Mouse (Mus musculus): ENCODE results near the gene Slc9a4.
"Not testable (repeated sequence)": the region's sequence is repeated elsewhere in the genome, so short reads cannot be mapped to it uniquely, and the experiment has no call there.

Slc9a4 gene

DNA sequence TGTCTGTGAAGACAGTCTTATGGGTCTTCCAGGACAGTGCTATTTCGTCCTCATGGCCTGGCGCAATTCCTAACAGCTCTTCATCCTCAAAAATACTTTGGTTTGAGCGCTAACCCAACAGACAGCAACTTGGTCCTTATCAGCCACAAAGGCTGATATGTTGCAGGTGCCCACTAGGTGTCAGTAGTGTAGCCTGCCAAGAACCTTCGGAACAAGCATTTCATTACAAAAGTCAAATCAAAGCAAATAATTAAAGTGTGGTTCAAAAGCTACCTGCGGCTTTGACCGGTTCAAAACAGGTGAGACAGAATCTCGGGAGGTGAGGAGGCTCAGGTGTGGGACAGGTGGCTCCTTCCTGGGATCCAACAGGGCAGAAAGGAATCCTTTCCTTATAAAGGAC is at the start of gene Slc9a4:
Gene Slc9a4, plus strand, starts transcription at position 298 of the 400 bp plus-strand sequence.
- in situ Hi-C loops (cut with MboI) = no loop called here

DNA sequence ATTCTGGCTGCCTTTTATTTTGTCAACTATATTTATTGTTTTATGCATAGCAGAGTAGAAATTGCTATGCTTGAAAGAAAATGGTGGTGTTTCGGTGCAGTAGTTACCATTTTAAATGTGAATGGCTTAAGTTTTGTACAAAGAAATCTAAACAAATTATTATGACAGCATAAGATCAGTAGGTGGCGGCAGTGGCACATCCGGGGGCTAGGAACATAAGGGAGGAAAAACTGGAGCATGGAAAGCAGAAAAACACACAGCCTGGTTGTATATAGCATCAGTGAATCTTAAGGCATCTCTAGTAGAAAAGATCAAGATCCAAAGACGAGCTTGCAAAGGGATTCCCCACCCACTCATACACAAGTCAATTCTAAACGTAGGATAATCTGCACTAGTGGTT is 42.3 kb upstream of the Slc9a4 start:
- in situ Hi-C loops (cut with MboI) = loop anchor here (25.0 kb wide), 1 partner anchor 425 kb away; no protein-coding TSS in a partner anchor

DNA sequence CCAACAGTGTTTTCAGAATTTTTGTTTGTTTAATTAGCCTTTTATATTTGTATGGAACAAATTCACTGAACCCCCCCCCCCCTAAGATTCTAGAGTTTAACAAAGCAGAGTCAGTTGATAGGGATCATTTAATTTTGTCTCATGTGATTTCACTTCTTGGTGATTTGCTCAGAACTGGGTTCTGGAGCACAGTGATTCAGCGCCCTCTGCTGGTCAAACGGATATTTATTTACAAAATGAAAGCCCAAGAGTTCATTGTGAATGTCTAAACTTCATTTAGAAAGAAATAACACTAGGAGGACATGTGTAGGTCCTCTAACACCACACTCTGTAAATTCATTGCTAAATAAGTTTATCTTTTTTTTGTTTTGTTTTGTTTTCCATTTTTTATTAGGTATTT is 35.2 kb upstream of the Slc9a4 start:
- in situ Hi-C loops (cut with MboI) = loop anchor here (10.0 to 25.0 kb wide), 2 partner anchors 160 to 432 kb away; no protein-coding TSS in a partner anchor

DNA sequence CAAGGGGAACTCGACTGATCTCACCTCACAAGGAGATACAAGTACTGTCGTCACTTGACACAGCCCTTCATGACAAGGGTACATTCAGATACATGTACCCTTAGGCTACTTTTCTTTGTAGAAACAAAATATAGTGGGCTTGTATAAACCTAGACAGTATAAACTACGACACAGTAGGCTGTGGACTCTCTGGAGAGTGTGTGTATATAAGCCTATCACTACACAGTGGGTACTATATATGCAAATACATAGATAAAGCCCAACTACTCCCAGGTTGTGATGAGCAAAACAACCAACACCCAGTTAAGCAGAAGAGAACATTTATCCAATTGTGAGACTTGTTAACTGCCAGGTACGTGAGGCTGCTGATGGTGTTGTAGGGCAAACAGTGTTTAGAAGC is 33.2 kb upstream of the Slc9a4 start:
- in situ Hi-C loops (cut with MboI) = loop anchor here (10.0 to 25.0 kb wide), 2 partner anchors 162 to 434 kb away; no protein-coding TSS in a partner anchor

DNA sequence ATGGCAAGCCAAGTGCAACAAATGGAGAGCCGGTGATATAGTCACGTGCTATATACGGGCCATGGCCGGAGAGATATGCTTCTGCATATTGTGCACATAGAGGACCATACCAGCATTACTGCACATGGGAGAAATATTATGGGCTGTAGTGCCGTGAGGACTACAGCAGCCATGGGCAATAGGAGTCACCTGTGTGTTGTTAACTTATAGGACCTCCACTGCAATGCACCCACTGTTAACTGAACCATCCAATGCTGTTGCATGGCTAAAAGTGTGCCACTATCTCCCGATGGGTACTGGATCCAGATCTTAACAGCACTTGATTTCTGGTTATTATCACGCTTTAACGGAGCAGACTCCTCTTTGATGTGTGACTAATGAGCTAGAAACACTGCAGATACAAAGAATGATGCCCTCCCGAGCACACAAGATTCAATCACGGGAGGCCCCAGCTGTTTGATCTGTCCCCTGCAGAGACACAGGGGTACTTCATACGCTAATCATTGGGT is 32.8 kb upstream of the Slc9a4 start:
- in situ Hi-C loops (cut with MboI) = loop anchor here (10.0 to 25.0 kb wide), 2 partner anchors 162 to 435 kb away; no protein-coding TSS in a partner anchor

DNA sequence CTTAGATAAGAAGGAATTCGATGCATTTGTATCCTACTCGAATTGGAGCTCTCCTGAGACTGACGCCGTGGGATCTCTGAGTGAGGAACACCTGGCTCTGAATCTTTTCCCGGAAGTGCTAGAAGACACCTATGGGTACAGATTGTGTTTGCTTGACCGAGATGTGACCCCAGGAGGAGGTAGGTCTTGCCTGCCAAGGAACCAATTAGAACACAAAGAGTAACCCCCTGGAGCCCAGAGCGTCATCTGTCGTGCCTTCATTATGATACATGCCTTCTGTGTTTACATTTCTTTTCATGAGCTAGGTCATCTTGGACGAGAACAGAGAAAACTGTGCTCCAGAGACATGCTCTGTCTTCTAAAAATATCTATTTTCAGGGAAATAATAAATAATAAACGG is 32.1 kb upstream of the Slc9a4 start:
- in situ Hi-C loops (cut with MboI) = loop anchor here (10.0 to 25.0 kb wide), 2 partner anchors 163 to 435 kb away; no protein-coding TSS in a partner anchor

DNA sequence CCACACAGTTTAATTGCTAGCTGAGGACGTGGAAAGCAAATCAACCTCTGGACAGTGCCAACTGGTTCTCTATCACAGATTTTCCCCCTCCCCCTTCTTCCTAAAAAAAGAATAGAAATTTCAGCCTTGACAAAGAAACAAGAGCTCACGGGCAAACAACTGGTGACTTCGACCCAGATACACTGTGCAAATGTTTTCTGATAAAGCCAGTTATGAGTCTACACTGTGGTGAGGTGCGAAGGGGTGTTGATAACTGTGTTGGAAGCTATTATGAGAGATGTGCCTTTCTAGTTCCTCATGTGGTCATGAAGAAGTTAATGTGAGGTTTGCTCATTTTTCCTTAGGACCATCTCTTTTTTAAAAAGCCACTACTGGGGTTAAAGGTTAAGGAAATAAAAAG is 10.5 kb upstream of the Slc9a4 start:
- in situ Hi-C loops (cut with MboI) = no loop called here

DNA sequence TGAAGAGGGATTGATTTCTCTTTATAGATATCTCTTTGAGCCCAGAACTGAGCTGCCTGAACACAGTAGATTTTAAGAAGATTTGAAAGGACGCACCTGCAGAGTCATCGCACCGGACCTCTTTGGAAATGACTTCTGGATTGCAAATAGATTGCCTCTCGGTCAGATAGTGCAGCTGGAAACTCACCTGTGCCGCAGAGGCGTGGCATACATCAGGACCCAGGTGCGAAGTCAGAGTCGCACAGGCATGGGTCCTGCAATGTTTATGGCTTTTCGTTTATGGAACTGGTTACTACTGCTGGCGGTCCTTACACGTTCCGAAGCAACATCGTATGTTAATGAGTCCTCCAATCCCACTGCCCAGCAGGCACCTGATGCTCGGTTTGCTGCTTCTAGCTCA is 388 bp downstream of the Slc9a4 start:
- in situ Hi-C loops (cut with MboI) = no loop called here

DNA sequence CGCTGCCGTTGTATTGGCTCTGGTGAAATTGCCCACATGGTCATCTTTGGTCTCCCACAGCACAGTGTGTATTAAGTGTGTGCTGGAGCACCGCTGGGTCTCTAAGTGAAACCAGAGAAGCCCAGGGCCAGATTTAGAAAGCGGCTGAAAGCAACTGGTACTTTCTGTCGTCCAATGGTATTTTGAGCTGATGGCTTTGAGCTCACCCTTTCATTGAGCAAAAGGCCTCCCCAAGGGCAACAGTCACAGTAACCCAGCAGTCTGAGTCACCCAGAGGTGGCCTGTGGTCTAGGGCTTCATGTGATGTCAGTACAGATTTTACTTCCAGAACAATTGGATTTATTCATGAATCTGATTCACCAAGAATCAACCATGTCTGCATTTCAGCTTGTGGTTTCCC is 6.9 kb downstream of the Slc9a4 start:
- in situ Hi-C loops (cut with MboI) = no loop called here

DNA sequence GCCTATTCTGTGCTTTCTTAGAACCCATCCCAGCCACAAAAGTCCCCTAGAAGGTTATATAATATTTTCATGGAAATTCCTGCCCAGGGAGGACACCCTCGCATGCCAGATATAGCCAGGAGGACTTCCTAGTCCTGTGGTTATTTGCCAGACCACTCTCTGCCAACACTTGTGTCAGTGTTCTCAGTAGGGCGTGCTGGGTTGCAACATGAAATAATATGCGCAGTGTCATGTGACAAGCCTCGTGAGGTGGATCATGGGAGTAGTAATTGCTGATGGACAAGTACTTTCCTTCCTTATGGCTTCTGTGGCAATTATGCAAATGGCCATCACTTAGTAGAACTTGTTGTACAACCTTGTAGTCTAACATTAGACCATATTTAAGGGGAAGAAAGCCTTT is 11.1 kb downstream of the Slc9a4 start:
- in situ Hi-C loops (cut with MboI) = no loop called here

DNA sequence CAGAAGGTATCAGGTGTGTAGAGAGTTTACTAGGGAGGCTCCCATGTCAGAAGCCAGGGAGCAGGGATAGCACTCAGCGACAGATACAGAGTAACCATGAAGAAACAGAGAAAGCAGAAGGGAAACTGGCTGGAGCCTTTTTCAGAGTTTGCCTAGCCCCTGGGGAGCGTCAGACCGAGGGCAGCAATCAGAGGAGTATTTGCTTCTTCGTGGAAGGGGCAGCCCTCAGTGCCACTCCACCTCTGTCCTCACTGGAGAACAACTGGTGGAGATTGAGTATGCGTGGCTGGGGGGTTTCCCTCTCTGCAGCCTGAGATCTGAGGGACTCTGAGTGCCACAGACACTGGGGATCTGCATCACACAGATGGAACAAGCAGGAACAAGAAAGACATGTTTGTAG is 17.9 kb downstream of the Slc9a4 start:
- in situ Hi-C loops (cut with MboI) = no loop called here

DNA sequence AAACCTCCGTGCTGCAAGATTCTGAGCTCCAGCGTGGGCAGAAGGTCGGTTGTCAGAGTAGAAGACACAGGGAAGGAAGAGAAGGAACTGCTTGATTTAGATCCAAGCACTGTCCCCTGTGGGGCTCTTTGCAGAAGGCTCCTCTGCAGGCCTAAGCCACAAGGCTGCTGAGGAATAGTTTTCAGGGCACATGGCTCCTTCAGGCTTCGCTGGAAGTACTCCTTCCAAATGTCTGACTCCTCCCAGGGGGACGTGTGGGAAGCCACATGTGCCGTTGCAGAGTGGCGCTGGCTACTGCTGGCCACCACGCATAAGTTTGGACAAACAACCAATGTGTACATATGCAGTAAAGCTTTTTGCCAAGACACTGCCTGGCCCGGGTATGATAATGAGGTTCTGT is 19.8 kb downstream of the Slc9a4 start:
- in situ Hi-C loops (cut with MboI) = not testable (repeated sequence)

DNA sequence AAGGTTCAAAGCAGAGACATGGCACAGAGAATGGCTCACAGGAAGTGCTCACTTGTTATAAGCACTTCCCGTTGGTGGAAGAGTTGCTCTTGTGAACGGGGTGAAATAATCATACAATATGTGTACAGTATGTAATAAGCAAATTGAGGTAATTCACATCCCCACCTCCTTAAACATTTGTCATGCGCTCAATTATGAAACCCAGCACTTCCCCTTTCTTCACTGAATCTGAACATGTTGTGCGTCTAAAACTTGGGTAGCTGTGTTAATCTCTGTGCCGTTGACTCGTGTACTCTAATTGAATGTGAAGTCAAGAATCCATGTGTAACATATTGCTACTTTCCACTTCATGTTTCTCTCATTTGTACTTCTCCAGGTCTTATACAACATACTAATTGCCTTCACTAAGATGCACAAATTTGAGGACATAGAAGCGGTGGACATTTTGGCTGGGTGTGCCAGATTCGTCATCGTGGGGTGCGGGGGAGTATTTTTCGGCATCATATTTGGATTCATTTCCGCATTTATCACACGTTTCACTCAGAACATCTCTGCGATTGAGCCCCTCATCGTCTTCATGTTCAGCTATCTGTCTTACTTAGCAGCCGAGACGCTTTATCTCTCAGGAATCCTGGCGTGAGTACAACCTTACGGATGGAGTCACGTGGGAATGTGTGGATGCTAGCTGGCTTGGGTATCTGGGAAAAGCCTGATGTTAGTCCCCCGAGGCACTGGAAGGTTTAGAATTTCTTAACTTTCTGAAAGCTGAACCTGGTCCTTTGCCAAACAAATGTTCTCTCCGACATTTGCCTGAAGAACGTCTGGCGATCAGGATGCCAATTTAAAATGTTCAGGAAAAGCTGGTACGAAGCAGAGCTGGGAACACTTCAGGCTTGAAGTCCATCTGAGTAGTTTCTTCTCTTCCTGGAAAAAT is 20.8 kb downstream of the Slc9a4 start:
- in situ Hi-C loops (cut with MboI) = no loop called here

DNA sequence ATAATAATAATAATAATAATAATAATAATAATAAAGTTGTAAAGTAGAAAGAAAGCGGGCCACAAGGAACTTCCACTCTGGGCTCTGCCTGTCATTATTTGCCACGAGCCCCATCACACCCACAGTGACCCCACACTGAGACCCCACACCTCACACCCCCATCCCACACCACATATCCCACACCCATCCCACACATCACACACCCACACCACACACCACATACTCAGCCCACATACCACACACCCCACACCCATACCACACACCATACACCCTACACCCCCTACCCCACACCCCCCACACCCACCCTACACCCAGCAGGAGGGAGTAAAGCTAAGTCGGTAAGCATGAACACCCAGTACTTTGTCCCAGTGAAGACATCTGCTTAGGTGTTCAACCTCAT is 21.6 kb downstream of the Slc9a4 start:
- in situ Hi-C loops (cut with MboI) = no loop called here

DNA sequence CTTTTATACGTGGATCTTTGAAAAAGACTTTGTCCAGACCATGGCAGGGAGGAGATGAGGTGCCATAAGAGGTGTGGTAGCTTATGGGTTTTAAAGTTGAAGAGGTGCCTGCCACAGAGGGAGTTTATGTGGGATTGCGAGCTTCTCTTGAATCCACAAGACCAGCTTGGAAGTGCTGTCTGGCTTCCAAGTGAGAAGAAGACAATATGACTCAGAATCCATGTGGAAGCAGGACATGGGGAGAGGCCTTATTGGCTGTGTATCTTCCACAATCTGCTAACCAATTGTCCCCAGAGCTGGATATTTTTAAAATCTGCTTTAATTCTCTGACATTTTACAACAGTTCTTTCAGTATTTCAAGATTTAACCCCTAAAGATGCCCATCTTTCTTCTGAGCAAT is 33.3 kb downstream of the Slc9a4 start:
- in situ Hi-C loops (cut with MboI) = no loop called here

DNA sequence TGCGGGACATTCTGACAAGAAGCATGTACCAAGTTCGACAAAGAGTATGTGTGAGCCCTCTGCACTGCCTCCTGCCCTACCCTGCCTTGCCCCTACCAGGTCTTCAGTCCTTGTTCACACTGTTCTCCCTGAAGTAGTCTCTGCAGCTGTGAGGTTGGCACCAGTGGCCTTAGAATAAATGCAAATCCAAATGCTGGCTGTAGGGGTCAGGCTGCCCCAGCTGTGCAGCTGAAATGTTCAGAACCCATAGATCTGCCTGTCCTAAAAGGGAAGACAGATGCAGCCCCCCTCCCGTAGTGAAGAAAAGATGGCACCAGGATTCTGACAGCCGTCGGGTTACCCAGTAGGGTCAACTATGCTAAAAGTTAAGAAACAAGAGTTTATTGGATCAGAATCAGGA is 39.2 kb downstream of the Slc9a4 start:
- in situ Hi-C loops (cut with MboI) = no loop called here

DNA sequence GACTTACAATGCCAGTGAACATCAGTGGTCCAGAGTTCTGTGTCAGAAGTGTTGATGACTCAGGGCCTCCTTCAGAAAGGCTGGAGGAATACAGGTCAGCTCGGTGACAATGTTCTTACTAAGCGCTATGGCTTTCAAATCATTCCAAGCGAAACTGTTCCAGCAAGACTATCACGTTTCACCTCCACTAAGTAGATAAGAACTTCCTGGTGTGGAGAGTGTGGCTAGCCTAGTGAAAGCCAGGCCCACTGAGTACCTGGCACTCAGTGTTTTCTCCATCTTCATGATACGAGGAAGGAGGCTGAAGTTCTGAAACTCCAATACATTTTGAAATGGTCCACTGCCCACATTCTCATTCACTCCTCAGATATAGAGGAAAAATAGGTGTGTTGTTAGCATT is 40.0 kb downstream of the Slc9a4 start:
- in situ Hi-C loops (cut with MboI) = no loop called here

DNA sequence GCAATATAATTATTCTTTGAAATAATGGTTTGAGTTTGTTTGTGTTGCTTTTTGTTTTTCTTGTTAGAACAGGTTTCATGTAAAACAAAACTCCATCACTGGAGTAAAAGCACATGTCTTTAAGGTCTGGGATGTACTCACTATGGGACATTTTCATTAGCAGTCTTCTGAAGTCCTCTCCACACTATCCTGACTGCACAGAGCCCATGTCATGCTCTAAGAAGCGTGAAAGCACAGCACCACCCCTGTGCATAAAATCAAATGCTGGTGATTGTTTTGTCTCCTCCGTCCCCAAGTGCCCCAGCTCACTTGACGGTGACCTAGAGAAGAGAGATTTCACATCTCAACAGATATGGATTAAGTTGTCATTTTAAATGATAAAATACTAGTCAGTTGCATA is 45.1 kb downstream of the Slc9a4 start:
- in situ Hi-C loops (cut with MboI) = no loop called here

DNA sequence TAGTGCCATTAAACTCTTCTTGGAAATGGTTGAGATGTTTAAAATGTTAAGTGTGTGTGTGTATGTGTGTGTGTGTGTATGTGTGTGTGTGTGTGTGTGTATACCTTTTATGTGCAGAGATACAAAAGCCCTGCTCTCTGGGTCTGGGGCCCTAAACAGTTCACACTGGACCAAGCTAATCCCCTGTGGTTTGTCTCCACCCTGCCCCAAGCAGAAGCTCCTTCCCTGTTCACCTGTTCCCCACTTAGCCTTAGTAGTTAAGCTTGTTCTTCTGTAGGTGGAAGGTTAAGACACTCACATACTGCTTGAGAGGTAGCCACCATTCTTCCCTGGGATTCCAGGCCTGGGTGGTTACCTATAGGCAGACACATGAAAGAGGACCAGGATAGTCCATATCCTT is 47.1 kb downstream of the Slc9a4 start:
- in situ Hi-C loops (cut with MboI) = no loop called here

DNA sequence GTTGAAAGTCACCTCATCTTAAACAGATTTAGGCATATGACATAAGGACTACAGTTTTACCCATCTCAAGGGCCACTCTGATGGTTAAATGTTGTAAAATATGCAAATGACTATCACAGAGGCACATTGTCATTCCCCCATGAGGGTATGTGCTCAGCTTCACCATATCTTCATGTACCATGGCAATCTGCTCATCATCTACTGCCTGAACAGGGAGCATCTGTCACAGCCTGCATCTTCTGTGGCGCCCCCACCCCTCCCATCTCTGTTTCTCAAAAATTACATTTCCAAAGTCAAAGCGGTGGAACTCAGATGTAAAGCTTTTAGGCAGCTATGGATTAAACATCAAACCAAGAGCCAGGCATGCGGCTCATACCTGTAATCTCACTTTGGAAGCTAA is 48.6 kb downstream of the Slc9a4 start:
- in situ Hi-C loops (cut with MboI) = no loop called here

DNA sequence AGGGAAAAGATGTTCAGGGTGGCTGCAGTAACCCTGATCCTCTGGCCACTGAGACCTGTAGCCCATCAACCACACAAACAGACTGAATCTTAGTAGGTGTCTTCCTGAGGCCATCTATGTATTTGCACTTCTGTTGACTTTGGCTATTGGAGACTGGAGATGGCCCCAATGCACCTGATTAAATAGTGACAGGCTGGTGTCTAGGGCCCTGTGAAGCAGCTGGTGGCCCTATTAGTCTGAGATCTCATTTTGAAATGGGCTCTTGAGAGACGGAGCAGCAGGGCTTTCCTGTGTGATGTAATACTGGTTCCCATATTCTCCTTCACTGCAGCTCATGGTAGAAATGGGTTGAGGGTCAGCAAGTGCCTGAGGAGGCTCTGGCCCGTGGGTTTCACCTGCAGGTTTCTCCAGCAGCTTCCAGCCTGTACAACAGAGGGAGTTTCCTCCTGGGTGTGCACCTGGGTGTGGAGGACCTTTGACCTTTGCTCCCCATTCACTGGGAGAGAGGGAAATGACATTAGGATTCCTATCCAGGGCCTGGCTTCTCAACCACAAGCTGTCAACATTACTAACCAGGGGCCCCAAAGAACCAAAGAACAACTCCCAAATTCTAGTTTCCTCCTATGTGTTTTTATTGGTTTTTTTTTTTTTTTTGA is 52.7 kb downstream of the Slc9a4 start:
- in situ Hi-C loops (cut with MboI) = no loop called here

DNA sequence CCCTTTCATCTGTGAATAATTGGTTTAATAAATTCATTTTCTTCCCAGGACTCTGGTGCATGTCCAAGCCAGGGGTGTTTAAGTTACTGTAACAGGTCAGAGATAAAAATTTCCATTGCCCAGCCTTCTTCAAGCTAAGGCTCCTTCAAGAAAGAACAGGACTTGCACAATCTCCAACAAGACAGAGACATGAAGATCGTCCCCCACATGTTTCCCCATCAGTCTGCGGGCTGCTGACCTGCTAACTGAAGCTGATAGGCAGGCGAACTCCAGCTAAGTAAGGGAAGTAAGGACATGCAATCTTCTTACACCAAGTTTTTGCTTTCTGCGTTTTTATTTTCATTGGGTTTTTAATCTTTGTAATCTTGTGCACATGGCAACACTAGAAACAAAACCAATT is 54.7 kb downstream of the Slc9a4 start:
- in situ Hi-C loops (cut with MboI) = no loop called here

DNA sequence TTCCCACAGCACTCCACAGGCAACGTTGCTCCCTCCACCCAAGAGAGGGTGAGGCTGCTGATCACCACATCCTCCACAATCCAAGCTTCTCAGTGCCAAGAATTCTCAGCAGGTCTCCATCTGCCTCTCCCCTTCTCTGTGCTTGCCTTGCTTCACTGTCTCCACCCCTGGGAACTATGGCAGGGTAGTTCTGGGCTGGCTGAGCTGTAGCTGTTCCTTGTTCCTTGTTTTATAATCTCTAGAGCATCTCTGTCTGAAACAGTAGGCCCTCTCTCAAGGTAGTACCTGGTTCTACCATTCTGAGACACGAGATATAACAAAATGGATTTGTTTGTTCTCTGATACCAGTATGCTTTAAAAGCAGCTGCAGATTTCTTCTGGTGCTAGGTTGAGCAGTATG is 68.4 kb downstream of the Slc9a4 start:
- in situ Hi-C loops (cut with MboI) = no loop called here

Data from mature B cell (primary cell).